Mouse (Mus musculus): ENCODE results near the gene Kcnab2. TPM values are rescaled to one million over a fixed set of nuclear protein-coding genes. Genes with fewer than 3 reads are reported as not detected.

Gene Kcnab2
- total RNA-seq, 4 experiments from 2014 or later, result 2.1 to 4.5 (median 3.1) TPM

DNA sequence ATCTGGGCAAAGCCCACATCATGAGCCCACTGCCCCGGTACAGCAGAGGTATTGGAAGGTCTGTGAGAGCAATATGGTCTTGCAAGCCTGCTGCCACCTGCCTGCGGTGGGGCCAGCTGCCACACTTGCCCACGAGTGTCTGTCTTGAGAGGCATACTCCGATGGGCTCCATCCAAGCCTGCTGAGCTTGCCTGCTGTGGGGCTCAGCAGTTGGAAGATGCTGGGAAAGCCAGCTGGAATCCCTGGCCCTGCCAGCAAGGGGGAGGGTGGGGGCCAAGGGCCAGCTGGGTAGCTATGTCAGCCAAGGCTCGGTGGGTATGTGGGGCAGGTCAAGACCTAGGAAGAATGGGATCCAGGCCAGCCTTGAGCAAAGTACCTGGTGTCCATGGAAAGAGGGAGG is 85.5 kb downstream of the Kcnab2 start:
- DNase-seq (ENCODE audit: low spot score), result no peak

GRCm38 (mm10) chr4:152385644-152386043 is 92.0 kb downstream of the Kcnab2 start:
- no peak for DNase-seq (ENCODE audit: low spot score)

- DNase-seq (ENCODE audit: low spot score), result no peak
Measured at GRCm38 (mm10) chr4:152382528-152383252, 95.0 kb downstream of the Kcnab2 start.

DNA sequence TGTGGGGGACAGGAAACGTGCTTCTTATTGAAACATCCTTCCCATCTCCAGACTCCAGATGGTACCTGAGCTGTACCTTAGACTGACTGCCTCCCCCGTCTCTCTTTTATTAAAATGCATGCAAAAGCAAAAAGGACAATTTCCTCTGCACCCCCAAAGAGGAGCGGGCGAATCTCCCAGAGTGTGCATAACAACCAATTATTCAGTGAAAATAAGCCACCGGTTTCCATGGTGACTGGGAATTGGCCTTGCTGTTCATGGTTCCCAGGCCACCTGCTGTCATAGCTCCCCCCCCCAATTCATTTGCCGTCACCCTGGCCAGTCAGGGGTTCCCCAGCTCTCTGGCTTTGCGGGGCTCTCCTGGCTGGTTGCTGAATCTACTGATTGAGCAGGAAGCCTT is 112.4 kb downstream of the Kcnab2 start:
- DNase-seq (ENCODE audit: low spot score), result no peak

DNA sequence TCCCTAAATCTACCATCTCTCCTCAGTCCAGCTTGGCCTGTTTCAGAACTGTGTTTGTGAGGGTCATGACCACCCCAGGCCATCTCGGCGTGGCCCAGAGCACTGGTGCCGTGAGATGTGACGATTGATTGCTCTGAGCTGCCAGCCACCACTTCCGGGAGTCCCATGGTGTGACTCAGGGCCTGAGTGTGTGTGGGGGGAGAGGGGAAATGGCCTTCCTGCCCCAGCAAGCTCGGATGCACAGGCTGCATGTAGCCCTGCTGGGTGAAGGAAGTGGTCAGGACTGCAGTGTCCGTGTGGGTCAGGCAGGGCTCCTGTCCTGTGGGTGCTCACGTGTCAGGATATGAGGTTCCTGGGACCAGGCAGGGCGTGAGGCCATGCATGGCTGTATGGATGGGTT is 115.5 kb downstream of the Kcnab2 start:
- DNase-seq (ENCODE audit: low spot score), result no peak

DNA sequence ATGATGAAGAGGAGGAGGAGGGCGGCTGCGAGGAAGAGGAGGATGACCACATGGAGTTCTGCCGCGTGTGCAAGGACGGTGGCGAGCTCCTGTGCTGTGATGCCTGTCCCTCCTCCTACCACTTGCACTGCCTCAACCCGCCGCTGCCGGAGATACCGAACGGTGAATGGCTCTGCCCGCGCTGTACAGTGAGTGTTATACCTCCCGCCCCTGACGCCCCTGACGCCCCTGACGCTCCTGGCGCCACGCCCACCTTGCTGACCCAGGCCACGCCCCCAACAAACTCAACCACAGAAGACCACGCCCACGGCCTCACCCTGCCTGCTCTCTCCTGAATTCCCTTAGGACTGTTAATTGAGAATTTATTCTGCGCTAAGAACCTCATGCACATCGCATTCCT is 116.8 kb downstream of the Kcnab2 start:
- DNase-seq (ENCODE audit: low spot score), result no peak

DNA sequence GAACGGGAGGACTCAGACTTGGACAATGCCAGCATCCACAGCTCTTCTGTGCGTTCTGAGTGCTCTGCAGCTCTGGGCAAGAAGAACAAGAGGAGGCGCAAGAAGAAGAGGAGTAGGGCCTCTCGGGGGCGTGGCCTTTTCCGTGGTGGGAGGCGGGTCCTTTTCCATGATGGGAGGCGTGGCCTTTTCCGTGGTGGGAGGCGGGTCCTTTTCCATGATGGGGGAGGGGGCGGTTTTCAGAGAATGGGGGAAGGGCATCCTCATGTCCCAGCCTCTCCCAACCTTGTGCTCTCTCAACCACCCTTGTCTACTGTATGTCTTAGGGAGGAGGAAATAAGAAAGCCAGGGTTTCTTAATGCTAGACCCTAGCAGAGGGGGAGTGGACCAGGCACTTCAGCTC is 118.0 kb downstream of the Kcnab2 start:
- DNase-seq (ENCODE audit: low spot score), result no peak

DNA sequence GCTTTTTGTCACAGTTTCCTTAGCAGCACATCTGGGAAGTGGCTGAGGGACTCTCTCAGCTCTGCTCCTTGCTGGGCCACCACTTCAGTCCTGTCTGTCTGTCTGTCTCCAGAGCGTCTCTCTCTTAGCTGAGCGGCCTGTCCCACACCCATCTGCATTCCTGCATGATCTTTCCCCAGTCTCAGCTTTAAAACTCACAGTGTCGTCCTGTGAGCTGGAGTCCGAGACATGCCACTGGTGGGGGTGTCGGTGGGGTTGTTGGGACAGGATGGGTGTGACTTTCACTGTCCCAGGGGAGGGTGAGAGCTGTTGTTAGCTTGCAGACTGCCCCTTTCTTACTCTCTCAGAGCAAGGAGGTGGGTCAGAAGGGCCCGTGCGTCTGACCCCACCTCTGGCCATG is 122.0 kb downstream of the Kcnab2 start:
- no peak for DNase-seq (ENCODE audit: low spot score)

DNA sequence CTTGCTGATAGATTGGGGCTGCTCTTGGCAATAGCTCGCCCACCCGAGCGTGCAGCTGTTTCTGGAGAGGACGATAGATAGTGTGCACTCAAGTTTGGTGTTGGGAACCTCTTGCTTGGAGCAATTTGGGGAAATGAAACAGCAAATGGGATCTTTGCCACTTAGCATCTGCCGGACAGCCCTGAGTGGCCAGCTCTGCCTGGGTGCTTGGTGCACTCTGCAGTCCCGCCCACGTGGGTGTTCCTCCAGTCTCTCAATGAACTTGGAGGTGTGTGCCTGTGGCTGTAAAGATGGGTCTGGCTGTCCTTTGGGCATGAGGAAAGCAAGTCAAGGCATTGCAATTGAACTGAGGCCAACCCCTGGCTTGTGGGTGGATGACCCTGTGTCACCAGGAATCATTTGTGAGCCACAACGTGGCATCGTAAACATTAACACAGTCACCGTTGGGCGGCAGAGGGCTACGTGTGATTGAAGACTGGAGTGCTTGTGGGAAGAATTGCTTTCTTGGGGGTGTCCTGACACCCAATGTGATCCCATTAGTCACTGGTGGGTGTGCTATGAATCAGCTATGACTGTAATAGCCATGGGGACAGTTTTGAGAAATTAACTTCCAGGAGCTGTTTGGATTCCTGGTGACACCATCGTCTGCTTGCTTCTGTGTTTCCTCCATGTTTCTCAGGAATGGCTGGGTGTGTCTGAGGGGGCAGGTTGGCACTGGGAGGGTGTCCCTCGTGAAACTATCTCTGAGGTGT is 123.6 kb downstream of the Kcnab2 start:
- peak; percentile 16 for DNase-seq (ENCODE audit: low spot score)

- no peak for DNase-seq (ENCODE audit: low spot score)
Measured at GRCm38 (mm10) chr4:152351422-152352305, 126.0 kb downstream of the Kcnab2 start.

DNA sequence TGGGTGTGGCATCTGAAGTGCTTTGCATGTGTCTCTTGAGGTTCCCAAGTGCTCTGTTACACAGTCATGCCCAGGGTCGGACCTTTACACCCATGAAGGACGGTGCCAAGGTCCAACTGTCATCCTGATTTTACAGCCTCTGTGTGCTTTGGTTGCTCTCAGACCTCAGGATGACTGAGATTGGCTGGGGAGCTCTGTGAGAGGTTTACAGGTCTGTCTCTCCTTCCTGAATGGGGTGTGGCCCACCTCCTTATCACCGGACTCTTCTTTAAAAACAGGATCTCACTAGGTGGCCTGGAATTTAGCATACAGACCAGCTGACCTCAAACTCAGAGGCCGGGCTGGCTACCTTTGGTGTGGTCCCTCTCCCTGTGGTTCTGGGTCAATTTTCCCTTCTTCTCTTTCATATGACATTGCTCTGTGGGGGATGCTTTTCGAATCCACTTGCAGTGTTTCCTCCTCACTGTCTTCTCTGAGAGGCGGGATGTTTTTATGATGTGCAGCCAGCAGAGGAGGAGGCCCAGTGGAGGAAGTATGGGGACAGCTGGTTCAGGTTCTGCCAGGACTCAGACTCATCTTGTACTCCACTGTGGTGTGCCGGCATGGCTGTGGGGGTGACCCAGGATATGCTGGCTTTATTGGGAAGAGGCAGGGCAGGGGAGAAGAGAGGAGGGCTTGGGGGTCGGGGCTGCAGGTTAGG is 126.8 kb downstream of the Kcnab2 start:
- no peak for DNase-seq (ENCODE audit: low spot score)

GRCm38 (mm10) chr4:152349837-152350381 is 127.8 kb downstream of the Kcnab2 start:
- DNase-seq (ENCODE audit: low spot score), result no peak

DNA sequence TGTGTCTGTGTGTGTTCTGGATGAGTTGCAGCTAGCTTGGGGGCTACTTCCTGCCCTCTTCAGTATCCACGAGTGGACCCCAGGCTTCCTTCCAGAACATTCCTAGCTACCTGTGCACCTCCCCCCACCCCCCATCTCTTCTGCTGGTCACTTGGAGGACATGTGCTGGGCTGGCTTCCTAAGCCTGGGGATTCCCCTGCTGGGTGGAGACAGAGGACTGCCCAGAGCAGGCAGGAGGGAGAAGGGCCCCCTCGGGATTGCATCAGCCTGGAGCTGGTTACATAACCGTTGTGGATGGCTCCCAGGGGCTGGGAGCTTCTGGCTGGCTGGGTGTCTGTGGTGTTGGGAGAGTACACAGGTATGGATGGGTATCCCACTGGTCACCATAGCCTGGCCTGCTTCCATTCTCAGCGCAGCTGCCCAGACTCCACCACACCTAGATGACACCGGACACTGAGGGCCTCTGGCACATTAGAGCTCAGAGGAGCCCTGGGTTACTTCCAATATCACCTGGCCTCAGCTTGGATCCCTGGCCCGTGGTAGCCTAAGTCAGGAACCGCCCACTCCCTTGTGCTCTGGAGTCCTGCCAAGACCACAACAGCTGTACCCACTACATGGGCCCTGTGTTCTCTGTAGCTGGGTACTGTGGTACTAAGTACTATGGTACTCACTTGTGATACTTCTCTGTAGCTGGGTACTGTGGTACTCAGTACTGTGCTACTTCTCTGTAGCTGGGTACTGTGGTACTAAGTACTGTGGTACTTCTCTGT is 132.4 kb downstream of the Kcnab2 start:
- peak; percentile 49 for DNase-seq (ENCODE audit: low spot score)

- DNase-seq (ENCODE audit: low spot score), result no peak
Measured at GRCm38 (mm10) chr4:152344651-152345050, 133.0 kb downstream of the Kcnab2 start.

DNA sequence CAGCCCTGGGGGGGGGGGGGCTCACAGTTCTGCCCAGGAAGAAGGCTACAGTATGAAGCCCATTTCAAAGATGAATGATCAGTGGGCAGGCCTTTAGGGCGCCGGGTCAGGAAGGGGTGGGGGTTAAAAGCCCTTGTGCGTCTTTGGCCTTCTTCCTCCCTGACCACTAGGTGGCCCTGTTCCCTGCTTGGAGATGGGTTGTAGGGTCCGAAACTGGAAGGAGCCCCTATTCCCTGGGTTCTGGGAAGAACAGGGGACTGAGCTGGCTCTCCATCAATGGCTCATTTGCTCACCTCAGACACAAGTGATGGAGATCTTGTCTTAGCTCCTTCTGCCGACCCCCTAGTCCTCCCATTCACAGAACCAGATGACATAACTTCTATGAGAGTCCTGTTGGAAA is 134.4 kb downstream of the Kcnab2 start:
- no peak for DNase-seq (ENCODE audit: low spot score)

Other genes with a start within 250 kb of the Kcnab2 start
- gene Gpr153, start 203.6 kb downstream of the Kcnab2 start, total RNA-seq (2022), result 10 to 100 TPM in 2 of 4 experiments, 1 to 10 TPM in 2; 5.6 to 11.9 (median 9.8) TPM
- not detected for gene Hes3, start 186.2 kb downstream of the Kcnab2 start, total RNA-seq (2022)
- 10 to 100 TPM; 25.2 to 36.4 (median 30.6) TPM for gene Icmt, start 180.6 kb downstream of the Kcnab2 start, total RNA-seq (2022)
- 10 to 100 TPM; 29.1 to 63.4 (median 46.1) TPM for gene Rnf207, start 158.9 kb downstream of the Kcnab2 start, total RNA-seq (2022)
- 100 to 1,000 TPM; 266 to 327 (median 276) TPM for gene Rpl22, start 152.1 kb downstream of the Kcnab2 start, total RNA-seq (2022)
- gene Chd5, start 139.2 kb downstream of the Kcnab2 start, total RNA-seq (2022), result under 1 TPM; 0.19 to 0.59 (median 0.27) TPM
- gene Nphp4, start 1.2 kb downstream of the Kcnab2 start, total RNA-seq (2022), result 1 to 10 TPM in 2 of 4 experiments, under 1 TPM in 2; 0.82 to 1.2 (median 1.0) TPM

Data from heart, adult 8-10 months (tissue).